Mouse (Mus musculus) spleen, adult 18-20 months (tissue): ENCODE measurements around the gene Cib1.

Experiments
- DNase-seq, 2 experiments: peaks; one replicate each; pipeline ENCODE4 v3.0.0; 2022; ENCODE audit warnings: mixed read lengths in 2 of 2

Gene Cib1

DNA sequence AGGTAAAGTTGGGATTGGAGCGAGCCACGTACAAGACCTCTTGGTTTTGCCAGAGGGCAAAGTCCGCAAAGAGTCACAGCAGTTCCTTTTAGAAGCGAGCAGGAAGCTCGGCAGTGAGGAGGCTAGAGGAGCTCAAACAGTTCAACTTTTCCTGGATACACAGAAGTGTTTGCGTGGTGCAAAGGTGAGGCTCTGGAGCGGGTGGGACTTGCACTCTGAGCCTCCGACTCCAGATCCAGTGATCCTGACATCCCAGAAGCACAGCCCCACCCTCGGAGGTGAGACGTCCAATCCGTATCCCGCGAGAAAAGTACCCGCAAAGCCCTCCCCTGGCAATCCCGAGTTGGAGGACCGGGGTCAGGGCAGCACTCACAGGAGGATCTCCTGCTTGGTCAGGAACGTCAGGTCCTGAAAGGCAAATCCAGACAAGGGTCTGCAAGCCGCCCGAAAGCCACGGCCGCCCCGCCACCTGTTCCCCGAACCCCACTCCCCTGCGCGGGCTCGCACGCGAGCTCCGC, 583 bp downstream of the Cib1 start:
- DNase-seq: no peak

DNA sequence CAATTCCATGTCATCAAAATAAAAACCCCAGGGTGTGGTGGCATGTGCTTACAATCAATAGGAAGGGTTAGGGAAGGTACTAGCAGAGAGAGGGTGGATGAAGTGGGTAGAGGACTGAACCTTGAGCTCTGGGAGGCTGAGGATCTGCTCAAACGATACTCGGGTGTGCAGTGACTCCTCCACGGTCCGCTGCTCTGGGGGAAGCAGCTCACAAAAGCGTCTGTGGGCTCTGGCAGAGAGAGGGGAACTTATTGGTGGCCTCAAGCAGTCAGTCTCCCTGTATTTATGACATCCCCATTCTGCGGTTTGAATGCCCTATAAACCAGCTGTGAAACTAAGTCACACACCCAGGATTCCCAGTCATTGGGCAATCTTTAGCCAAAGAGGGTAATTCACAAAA, 2.4 kb downstream of the Cib1 start:
- no peak for DNase-seq

DNA sequence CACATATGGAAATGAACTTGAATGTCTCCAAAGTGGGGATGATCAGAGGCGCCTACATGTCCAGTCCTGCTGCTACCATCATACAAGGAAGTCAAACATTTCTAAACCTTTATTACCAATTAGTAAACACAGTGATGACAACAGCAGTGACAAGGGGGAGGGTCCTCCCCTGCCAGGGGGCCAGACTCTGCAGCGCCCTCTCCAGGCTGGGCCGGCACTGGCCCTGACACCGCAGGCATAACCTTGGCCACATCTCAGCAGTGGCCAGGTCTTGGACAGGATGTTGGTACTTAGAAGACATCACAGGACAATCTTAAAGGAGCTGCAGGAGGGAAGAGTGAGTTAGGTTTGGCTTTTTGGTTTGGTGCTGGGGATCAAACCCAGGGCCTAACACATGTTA, 5.5 kb downstream of the Cib1 start:
- DNase-seq: no peak

DNA sequence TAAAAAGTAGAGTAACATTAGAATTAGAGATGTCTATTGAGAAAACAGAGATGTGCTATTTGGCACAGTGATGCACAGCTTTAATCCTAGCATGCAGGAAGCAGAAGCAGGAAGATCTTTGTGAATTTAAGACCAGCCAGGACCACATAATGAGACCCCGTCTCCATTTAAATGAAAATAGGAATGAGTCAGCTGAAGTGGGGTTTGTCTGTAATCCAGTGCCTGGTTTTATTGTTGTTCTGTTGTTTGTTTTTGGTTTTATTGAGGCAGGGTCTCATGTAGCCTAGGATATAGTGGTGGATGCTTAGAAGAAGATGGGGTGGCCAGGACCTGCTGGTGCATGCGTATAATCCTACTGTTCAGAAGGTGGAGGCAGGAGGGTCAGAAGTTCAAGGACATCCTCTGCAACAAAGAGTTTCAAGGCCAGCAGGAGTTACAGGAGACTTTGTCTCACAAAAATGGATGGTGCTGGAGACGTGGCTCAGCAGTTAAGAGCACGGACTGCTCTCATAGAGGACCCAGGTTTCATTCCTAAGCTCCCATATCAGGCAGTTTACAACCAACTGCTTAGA, 11.3 kb downstream of the Cib1 start:
- no peak for DNase-seq

DNA sequence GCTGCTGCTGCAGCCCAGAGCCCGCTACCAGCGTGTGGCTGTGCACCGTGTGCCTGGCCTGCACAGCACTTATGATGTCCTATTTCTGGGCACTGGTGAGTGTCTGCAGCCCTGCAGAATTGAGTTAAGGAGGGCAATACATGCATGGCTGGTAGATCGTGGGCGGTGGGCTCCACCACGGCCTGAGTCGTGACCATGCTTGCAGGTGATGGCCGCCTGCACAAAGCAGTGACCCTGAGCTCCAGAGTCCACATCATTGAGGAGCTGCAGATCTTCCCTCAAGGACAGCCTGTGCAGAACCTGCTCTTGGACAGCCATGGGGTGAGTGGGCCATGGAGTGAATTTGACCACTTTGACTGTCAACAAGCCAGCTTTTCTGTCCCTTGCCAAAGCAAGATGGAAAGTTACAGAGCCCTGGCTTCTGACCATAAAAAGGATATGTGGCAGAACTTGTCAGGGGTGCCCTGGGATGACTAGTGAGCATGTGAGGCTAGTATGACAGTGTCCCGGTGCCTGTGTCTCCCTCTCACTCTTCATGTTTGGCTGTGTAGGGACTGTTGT, 12.3 kb downstream of the Cib1 start:
- DNase-seq: no peak

DNA sequence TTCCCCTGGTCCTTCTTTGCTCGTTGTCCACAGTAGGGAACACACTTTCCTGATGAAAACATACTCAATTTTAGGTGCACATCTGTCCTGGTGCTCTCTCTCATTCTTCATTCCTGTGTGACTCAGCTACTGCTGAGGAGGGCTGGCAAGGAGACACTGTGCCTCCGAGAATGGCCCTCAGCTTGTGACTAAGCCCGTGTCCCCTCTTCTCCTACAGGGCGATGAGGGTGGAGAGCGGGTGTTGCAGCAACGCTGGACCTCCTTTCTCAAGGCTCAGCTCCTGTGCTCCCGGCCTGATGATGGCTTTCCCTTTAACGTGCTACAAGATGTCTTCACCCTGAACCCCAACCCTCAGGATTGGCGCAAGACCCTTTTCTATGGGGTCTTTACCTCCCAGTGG, 13.9 kb downstream of the Cib1 start:
- no peak for DNase-seq

DNA sequence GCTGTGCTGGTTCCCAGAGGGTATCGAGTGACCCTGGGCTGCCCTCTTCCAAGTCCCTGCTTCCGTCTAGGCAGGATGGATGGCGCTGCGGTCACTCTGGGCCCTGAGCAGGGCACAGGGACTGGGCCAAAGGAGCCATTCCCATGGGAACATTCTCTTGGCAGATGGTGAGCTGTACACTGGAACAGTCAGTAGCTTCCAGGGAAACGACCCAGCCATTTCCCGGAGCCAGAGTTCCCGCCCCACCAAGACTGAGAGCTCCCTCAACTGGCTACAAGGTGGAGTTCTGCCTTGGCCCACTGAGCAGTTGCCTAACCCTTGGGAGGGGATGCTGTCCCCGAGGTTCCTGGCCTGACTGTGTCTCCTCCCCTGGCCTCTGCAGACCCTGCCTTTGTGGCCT, 16.0 kb downstream of the Cib1 start:
- peak in 1 of 2 experiments; percentile 11 for DNase-seq

DNA sequence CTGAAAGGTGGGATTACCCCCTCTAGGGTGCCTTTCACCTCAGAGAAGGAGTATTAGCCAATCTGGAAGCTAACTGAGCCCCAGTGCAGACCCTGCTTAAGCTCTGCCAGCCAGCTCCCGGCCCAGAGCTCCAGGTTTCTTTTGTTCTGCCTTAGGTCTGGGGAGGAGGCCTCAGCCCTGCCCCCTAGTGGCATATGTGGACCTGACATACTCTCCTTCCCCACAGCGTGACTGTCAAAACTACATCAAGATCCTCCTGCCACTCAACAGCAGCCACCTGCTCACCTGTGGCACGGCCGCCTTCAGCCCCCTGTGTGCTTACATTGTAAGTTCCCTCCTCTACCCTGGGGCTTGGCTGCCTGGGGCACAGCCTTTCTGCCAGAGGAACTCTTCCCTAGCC, 17.2 kb downstream of the Cib1 start:
- DNase-seq: peak; percentile 68 to 84

DNA sequence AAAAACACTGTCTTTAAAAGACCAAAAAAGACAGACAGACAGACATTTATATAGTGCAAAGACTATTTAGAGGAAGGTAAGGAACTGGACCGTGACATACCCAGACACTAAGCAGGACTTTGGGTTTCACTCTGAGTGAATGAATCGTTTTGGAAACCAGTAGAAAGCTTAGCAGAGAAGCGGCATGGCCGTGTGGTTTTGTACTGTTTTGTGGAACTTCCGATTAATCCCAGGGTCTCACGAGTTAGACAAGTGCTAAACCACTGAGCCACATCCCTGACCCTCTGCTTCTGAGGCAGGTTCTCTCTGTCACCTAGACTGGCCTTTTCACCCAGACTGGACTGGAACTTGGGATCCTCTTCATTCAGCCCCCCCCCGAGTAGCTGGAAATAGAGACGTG, 18.2 kb downstream of the Cib1 start:
- no peak for DNase-seq

DNA sequence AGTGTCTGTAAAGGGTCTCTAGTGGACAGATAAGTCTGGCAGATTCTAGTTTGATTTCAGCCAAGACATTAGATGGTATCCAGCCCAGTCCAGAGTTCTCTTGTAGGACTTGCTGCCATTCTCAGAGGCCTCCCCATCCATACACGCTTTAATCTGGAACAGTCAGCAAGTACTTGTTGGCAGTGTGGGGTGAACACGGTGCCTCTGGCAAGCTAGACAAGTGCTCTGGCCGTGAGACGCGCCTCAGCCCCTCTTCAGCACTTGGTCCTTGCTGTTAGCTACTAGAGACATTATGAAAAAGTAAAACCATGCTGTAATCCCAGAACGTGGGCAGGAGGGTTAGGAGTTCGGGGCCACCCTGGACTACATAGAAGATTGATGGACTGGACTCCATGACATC, 19.0 kb downstream of the Cib1 start:
- DNase-seq: no peak

DNA sequence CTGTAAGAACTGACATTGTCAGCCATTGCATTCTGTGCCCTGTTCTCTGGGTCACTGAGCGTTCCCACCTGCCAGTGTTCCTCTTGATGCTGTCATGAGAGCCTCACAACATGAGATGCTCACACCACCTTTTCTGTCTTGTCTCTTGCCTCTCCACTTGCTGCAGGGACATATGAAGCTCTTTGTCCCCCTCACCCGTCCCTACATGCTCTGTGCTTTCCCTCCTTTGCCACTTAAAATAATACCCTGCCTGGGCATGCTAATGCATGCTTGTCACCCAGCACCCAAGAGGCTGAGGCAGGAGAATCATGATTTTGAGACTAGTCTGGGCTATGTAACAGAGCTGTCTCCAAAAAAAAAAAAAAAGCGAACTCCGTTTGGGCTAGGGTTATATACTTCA, 21.6 kb downstream of the Cib1 start:
- DNase-seq: no peak

DNA sequence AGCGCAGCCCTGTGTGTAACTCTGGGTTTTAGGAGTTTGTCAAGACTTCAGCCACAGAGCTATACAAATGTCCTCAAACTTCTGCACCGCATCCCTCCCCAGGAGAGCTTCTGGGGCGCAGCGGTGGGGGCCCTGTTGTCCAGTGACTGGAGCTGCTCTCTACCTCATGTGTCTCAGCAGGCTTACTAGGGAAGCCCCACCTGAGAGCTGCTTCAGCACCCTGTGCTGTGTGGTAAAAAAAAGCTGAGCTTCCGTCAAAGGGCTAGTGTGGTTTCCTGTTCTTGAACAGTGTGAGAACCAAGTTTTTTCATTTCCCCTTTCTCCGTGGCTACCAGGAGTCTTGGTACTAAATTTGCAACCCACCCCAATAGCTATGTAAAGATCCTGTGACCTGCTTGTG, 22.9 kb downstream of the Cib1 start:
- DNase-seq: peak; percentile 64 to 72

DNA sequence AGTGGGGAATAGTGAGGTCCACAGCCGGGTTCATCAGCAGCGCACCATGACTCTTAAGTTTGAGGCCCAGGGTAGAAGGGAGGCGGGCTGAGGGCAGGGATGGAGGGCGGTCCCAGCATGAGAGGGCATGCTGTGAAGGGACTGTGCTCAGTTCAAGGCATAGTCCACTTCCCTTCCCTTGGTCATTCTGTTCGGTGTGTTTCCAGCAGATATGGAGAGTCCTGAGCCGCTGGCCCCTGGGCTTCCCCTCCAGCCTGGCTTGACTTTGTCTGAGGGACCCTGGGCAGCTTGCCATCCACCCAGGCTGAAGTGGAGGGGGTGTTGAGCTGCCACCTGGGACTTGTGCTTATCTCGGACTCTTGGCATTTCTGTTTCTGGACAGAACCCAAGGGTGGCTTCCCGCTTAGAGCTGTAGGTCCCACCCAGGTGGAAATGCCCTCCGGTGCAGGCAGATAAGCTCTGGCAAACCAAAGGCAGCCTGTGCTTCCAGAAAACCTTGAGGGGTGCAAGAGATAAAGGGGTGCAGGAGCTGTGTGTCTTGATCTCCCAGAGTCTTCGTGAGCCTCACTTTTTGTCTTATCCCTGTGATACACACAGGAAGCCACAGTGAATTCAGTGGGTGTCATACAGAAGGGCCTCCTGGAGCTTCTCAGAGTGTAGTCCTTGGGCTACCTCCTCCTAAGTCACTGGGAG, 23.7 kb downstream of the Cib1 start:
- DNase-seq: no peak

DNA sequence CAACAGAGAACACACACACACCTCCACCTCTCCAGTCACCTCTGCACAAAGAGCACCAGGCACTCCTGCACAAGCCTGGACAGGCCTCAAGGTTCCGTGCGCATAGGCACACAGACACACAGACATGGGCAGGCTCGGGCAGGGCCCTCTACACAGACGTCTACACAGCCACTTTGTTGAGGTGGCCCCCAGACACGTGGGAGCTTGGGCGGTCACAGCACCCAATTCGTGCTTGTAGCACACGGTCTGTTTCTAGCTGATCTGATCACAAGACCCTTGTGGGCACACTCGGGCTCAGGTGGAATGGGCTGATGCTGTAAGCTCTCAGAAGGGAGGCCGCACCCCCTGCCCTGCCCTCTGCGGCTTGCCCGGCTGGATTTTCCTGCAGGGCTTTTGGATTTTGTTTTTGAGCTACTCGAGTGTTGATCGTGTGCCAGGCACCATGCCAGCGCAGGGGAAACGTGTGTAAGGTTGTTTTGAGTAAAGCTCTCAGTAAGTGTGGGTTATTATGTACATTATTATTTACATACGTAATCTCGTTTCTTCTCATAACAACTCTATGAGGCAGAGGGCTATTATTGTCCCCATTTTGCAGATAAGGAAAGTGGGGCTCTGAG, 24.5 kb downstream of the Cib1 start:
- no peak for DNase-seq

DNA sequence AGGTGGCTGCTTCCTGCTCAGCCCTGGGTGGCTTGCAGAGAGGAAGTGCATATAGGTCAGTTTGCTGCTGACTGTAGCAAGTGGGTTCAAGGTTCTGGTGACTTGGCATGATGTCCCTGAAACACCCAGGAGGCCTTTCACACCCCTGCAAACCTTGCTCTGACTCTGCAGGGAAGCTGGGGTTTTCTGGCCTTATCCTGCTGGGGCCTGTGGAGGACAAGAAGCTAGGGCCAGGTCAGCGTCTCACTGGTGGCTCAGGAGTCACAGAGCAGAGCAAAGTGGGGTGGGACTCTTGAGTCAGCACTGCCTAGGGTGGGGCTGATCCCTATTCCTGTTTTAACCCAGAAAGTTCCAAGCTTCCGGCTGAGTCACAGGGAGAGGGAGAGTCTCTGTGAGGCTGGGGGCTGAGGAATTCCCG, 25.3 kb downstream of the Cib1 start:
- DNase-seq: no peak

DNA sequence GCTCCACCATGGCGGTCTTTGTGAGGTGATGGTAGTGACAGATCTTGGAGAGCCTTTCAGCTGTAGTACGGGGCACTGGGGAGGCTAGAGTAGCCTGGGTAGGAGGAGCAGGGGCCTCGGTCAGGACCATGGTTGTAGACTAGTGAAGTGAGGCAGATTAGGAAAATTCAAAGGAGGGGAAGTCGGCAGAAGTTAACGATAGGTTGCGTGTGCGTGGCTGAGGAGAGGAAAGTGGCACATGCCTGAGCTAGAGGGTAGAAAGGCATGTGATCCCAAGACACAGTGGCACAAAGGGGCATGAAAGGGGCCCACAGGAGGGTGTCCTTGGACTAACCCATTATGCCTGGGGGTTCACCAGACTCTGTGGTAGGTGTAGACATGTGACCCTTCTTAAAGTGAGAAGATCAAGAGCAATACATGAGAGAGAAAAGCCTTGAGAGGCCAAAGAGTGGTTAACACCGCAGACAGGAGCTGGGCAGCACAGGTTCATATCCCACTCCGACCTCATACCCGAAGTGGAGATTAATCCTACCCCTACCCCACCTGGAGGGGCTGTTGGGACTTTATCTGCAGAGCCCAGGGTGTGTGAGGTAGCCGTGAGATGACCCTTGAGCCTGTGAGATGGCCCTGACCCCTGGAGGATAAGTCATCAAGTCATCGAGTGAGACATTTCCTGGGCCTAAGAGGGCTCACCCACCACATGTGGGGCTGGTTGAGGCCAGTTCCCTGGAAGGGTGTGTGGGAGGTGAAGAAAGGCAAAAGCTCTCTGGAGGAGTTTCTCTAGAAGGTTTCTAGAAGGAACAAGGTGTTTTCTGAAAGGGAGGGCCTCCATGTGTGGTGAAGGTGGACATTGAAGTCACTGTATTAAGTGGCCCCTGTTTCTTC, 26.7 kb downstream of the Cib1 start:
- DNase-seq: no peak

DNA sequence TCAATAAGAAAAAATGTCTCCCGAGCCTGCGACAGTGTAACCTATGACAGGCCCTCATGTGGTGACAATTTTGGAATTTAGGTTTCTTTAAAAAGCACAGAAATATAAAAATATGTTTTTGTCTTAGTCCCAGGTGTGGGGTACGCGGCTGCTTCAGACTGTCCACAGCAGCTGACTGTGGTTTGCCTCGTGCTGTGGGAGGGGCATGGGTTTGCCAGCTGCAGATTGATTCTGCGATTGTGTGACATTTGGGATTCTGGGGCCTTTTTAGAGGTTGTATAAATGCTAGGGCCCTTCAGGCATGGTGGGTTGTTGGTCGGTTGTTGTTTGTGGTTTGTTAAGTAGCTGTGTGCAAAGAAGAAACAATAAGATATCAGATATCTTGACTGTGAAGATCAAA, 27.7 kb downstream of the Cib1 start:
- DNase-seq: no peak

DNA sequence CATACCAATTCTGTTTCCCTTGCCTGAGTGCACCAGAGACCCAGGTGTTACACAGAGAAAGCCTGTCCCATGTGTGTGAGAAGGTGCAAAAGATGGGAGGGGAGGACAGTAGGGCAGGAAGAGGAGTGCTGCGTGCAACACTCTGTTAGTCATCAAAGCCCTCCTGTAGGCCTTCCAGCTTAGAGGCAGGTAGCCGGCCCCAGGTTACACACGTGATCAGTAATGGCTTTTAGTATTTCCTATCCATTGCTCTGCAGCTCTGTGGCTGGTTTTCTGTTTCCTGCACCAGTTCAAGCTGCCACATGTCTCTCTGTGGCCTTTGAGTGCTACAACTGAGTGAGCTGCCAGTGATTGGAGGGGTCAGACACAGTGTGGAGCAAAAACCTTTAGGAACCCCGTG, 28.3 kb downstream of the Cib1 start:
- DNase-seq: no peak

DNA sequence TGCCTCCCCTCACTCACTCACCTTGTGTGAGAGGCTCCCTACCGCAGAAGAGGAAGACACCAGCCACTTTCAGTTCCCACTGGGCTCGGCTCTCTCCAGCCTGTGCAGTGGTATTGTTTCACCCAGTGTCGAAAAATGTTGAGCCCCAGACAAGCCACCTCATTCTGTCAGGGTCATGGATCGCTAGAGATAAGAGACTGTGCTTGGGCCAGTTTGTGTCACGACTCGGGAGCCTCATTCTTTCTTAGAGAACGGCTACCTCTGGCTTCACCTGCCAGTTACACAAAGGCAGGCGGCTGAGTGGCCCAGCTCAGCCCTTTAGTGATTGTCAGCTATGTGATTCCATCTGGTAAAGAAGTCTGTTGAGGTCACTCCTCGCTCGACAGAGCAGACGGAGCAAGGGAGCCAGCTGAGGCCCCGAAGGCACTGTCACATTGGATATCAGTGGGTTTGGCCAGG, 28.9 kb downstream of the Cib1 start:
- peak; percentile 58 to 67 for DNase-seq

DNA sequence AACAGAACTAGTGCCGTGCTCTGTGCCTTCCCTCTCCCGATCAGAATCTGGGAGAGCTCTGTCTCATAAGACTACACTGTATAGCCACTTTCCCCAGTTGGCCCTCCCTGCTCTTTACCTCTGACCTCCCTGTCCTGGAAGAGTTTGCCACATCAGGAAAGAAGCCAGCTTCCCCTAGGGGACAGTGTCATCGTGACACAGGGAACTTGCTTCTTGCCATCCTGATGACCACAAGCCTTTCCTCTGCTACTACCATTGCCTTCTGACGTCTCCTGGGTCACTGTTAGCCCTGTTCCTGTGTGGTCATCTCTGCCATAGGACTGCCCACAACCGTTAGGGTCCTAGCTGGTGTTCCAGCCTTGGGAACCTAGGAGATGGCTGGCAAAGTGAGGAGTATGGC, 29.7 kb downstream of the Cib1 start:
- DNase-seq: no peak

DNA sequence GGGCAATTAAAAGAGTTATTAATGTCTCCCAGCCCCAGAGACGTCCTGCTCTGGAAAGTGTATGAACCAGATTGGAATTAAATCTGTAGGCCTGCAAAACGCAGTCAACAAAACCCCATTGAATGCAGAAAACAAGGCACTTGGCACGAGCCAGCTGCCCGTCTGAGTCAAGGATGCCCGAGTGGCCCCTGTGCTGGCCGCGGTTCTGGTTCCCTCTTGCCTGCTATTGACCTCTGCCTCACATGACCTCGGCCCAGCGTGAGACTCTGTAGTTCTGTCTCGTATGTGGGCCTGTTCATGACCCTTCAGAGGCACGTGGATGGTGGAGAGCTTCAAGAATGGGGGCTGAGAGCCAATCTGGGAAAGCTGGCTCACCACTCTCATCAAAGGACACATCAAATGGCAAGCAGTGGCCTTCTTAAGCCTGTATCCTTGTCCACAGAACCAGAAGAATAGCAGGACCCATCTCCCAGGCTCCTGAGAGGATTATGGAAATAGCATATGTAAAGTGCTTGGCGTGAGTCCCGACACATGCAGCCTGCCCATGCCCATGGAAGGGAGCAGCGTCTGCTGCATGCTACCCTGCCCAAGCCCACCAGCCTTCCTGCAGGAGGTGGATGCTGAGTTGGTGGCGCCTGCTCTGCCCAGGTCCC, 30.6 kb downstream of the Cib1 start:
- no peak for DNase-seq

DNA sequence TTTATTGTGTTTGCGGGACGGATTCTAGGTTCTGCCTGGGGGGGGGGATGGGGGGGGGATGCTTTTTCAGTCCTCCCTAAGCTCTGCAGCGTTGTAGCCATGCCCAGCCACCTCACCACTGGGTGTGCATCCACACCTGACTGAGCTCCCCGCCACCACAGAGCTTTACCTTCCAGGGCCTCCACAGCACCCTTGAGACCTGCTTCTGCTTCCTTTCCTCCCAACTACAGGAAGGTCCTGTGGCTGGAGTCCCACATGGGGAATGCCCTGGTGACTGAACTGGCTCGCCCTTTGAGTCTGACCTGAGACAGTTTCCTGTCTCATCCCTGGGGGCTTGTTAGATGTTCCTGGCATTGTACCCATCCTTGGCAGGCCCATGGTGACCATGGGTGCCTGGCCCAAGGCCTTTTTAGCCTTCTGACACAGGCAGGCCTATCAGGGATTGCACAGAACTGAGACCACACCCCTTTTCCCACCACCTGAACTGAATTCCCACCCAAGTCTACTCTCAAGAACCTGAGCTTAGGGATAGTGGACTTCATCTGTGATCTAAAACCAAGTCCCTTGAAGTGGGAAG, 31.6 kb downstream of the Cib1 start:
- DNase-seq: peak in 1 of 2 experiments; percentile 60
